Mouse (Mus musculus): ENCODE results near the gene Pde8a.
"Not testable (repeated sequence)": the region's sequence is repeated elsewhere in the genome, so short reads cannot be mapped to it uniquely, and the experiment has no call there.

Pde8a gene

GRCm38 (mm10) chr7:81213347-81214152, at the start of gene Pde8a:
Gene Pde8a, plus strand, starts transcription at chr7:81213596.
- DNase-seq (ENCODE audit: inconsistent ontology term): peak; percentile 12

DNA sequence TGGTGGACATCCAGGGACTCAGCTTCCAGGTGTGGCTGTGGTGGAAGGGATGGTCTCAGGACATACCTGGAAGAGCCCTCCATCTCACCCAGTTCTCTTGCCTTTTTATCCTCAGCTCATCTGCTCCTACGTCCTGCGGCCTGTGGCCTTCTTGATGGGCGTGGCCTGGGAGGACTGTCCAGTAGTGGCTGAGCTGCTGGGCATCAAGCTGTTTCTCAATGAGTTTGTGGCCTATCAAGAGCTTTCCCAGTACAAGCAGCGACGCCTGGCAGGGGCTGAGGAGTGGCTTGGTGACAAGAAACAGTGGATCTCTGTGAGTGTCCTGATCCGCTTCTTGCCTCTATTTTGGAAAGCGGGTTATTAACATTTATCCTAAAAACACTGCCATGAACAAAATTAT, 49.0 kb upstream of the Pde8a start:
- DNase-seq (ENCODE audit: inconsistent ontology term): no peak

- peak; percentile 47 for DNase-seq (ENCODE audit: inconsistent ontology term)
Observed at GRCm38 (mm10) chr7:81167124-81167523, 46.3 kb upstream of the Pde8a start.

- DNase-seq (ENCODE audit: inconsistent ontology term): no peak
Observed at GRCm38 (mm10) chr7:81169351-81169750, 44.0 kb upstream of the Pde8a start.

- DNase-seq (ENCODE audit: inconsistent ontology term): no peak
Observed at GRCm38 (mm10) chr7:81173931-81174330, 39.5 kb upstream of the Pde8a start.

DNA sequence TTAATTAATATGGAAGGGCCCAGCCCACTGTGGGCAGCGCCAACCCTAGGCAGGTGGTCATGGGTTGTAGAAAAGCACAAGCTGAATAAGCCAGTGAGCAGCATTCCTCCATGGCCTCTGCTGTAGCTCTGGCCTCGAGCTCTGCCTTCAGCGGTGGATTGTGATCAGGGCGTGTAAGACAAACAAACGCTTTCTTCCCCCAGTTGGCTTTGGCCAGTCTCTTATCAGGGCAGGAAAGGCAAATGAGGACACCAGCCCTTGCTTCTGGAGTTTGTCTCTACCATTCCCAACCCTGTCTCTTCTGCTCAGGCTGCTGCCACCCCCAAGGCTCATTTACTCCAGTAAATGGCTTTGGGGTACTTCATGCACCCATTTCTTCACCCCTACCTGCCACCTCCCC, 38.7 kb upstream of the Pde8a start:
- DNase-seq (ENCODE audit: inconsistent ontology term): no peak

- DNase-seq (ENCODE audit: inconsistent ontology term): no peak
Observed at GRCm38 (mm10) chr7:81176187-81176769, 37.1 kb upstream of the Pde8a start.

- DNase-seq (ENCODE audit: inconsistent ontology term): peak; percentile 90
Observed at GRCm38 (mm10) chr7:81179494-81179893, 33.9 kb upstream of the Pde8a start.

GRCm38 (mm10) chr7:81182492-81183175, 30.8 kb upstream of the Pde8a start:
- DNase-seq (ENCODE audit: inconsistent ontology term): peak; percentile 78

DNA sequence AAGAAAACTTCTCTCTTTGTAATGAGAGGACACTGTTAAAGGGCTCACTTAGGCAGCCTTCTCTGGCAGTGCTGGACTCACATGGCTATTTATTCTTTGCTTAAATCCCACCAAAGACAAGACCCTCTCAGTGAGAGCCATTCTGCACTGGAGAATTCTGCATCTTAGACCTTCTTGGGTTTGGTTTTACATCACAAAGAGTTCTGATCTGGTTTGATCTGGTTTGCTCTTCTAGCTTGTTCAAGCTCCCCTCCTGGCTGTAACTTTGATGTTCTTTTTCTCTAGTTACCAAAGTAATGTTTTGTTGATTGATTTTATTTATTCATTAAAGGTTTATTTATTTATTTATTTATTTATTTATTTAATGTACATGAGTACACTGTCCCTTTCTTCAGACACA, 30.2 kb upstream of the Pde8a start:
- DNase-seq (ENCODE audit: inconsistent ontology term): no peak

- no peak for DNase-seq (ENCODE audit: inconsistent ontology term)
Observed at GRCm38 (mm10) chr7:81184136-81184535, 29.3 kb upstream of the Pde8a start.

DNA sequence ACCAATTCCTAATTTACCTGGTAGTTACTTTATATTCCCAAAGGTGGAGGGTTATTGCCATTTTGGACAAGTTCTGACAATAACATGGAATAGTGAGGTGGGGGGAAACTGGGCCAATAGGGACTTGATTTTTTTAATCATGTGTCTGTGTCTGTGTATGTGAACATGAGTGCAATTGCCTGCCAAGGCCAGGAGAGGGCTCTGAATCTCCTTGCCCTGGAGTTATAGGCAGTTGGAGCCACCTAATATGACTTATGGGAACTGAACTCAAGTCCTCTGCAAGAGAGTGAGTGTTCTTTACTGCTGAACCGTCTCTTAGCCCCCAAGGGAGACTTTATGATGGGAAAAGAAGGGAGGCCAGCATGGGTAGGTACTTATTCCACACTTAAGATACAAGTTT, 28.7 kb upstream of the Pde8a start:
- DNase-seq (ENCODE audit: inconsistent ontology term): no peak

GRCm38 (mm10) chr7:81186036-81186435, 27.4 kb upstream of the Pde8a start:
- not testable (repeated sequence) for DNase-seq (ENCODE audit: inconsistent ontology term)

GRCm38 (mm10) chr7:81189180-81189579, 24.2 kb upstream of the Pde8a start:
- DNase-seq (ENCODE audit: inconsistent ontology term): no peak

GRCm38 (mm10) chr7:81195509-81195908, 17.9 kb upstream of the Pde8a start:
- DNase-seq (ENCODE audit: inconsistent ontology term): no peak

- DNase-seq (ENCODE audit: inconsistent ontology term): no peak
Observed at GRCm38 (mm10) chr7:81196796-81197195, 16.6 kb upstream of the Pde8a start.

- no peak for DNase-seq (ENCODE audit: inconsistent ontology term)
Observed at GRCm38 (mm10) chr7:81198538-81198937, 14.9 kb upstream of the Pde8a start.

GRCm38 (mm10) chr7:81199109-81199508, 14.3 kb upstream of the Pde8a start:
- DNase-seq (ENCODE audit: inconsistent ontology term): no peak

GRCm38 (mm10) chr7:81199757-81200156, 13.6 kb upstream of the Pde8a start:
- no peak for DNase-seq (ENCODE audit: inconsistent ontology term)

DNA sequence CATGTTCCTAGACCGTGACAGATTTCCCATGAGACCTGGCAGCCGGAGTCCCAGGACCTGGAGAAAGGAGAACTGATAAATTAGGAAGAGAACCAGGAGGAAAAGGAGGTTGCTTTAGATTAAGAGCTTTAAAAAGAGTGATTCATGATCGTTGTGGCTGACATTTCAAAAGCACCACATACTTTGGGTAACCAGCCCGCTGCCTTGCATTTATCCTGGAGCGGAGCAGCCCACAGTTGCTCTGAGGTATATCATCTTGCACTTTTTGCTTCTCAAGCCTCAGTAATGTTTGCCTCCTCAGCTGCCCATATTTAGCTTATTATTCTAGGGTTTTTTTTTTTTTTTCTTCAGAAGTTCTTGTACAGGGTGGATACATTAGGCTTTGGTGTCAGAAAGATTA, 11.0 kb upstream of the Pde8a start:
- no peak for DNase-seq (ENCODE audit: inconsistent ontology term)

DNA sequence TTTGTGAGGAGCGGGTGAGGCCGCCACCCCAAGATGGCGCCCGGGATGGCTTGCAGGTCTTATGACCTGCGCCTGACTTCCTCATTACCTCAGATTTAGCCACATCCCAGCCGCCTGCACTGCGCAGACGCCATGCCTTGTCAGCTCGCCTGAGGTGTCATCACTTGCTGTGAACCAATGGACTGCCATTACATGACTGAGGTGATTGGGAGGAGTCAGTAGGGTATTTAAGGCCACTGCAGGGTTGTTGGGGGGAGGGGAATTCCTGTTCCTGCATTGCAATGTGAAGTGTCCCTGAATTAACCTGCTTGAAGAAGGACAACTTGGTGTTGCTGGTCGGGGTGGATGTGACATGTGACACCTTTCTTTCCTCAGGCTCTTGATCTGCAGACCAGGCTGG, 9.8 kb upstream of the Pde8a start:
- not testable (repeated sequence) for DNase-seq (ENCODE audit: inconsistent ontology term)

DNA sequence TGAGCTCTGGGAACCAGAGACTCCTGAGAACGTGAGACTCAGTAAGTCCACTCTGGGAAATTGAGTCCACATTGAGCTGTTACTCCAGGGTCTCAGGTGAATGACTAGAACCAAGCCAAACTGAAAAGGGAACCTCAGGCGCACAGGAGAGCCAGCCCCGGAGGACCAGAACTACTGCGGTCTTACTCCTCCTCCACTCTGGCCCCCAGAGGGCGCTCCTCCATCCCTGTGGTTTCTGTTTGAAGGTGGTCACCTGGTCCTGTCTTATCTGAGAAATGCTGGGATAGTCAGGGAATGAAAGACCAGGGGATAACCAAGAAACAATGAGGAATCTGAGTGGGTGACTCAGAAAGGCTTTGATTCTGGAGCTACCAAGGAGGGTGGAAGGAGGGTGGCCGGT, 4.5 kb upstream of the Pde8a start:
- DNase-seq (ENCODE audit: inconsistent ontology term): peak; percentile 52
